Mouse (Mus musculus): ENCODE measurements at regions not wholly inside any gene's neighbourhood (a gene's known extent, or its start where the extent isn't known, plus 50 kb on each side); places are given as distances from the start of the nearest gene placed in this dataset.

- no peak for TF ChIP-seq CTCF (IDR thresholded peaks at IDR 0.05; ENCODE audit: borderline replicate concordance, insufficient read depth, low read depth, low read length)
- no peak for TF ChIP-seq POLR2A (IDR thresholded peaks at IDR 0.05; ENCODE audit: borderline replicate concordance, insufficient read depth, low read length)
Measured at GRCm38 (mm10) chr15:36900940-36901339, 106.6 kb downstream of the Zfp706 start.
